Mouse (Mus musculus): ENCODE results near the gene Igfbpl1.

Igfbpl1 gene

DNA sequence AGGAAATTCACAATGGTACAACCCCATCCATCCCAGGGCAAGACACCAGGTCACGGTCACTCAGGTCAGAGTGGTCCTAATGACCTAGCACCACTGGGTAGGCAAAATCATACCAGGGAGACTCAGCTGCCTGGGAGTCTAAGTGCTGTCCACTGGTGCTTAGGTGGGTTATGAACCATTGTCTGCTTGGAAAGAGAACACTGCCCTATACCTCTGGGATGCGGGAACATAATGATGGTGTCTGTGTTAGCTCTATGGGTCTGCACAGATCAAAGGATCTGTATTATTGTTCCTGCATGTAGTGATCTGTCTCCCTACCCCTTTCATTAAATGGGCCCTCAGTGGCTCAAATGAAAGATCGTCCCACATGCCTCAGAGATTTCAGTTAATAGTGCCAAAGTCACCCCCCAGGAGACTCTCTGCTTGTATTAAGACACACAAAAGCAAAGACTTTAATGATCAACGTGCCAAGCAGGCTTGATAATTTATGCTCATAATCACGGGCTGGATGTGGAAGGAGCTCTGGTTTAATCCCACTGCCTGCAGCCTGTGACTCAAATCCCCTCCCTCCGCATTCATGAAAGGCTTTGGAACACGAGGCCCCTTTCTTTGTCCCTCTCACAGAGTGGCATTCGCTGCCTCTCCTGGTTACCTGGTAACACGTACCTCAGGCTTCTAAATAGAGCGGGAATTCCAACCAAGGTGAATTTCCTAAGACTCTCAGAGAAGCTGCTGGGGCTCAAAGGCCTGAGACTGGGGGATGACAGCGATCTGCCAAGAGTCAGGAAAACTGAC, 3.7 kb downstream of the Igfbpl1 start:
- no peak for DNase-seq (ENCODE audit: low spot score)

DNA sequence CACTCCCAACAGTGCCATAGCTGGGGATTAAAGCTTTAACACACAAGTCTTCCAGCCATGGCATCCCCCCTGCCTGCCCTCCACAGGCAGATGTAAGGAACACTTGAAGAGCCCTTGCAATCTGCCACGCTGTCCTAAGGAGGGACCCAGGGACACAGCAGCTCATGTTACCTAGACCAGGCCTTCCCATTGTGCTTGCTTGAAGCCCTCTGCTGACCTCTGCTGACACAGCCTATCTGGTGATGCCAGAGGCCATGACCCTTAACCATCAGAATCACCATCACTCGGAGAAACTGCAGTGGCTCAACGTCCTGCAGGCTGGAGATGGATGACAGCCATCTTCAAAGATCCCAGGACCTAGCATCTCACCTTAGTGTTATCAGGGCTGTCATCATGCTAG, 4.7 kb downstream of the Igfbpl1 start:
- DNase-seq (ENCODE audit: low spot score) = no peak

GRCm38 (mm10) chr4:45820074-45820830, 6.5 kb downstream of the Igfbpl1 start:
- no peak for DNase-seq (ENCODE audit: low spot score)

DNA sequence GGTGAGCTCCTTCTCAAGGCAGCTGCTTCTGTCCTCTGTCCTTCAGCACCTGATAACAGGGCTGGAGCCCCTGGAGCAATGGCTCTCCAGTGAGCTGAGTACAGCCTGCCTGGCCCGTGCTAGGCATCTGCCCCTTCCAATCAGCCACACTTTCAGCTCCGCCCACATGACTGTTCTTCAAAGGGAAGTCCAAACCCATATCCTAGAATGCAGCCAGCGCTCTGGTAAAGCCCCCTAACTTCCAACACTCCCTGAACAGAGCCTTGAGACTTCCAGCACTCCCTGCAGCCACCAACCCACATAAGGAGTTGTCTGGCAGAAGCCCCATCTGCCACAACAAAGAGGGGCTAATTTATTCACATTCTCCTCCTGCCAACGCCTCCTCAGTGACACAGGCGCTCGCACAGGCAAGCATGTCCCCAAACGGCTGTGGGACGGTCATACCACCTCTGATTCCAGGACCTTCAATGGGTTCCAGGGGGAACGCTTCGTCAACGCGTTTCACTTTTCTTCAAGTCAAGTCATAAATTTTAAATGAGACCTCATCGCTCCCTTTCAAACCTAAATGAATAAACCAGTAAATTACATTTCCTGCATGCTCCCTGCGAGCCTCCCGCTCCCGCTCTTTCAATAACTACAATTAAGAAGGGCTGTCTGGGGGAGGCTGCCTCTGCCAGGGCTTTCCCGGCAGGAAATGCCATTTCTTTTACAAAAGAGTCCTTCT, 7.4 kb downstream of the Igfbpl1 start:
- DNase-seq (ENCODE audit: low spot score) = no peak

GRCm38 (mm10) chr4:45818814-45819207, 7.9 kb downstream of the Igfbpl1 start:
- DNase-seq (ENCODE audit: low spot score) = no peak

DNA sequence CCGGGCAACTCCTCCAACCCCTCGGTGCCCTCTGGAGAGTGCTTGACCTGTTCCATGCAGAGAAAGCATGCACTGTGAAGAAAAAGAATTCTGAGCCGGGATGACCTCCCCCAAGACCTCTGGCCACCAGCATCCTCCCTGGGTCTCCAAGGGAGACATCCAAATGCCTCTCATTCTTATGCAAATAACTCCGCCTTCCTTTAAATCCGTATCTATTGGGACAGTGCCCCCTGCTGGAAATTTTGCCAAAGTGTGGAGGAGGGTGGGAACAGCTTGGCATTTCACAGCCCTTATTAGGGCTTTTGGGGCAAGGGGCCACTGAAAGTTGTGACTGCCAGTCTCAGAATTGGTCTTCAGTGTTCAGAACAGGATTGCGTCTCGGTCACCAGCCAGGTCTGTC, 11.2 kb downstream of the Igfbpl1 start:
- no peak for DNase-seq (ENCODE audit: low spot score)

GRCm38 (mm10) chr4:45811250-45811649, 15.5 kb downstream of the Igfbpl1 start:
- DNase-seq (ENCODE audit: low spot score) = no peak

- no peak for DNase-seq (ENCODE audit: low spot score)
Measured at GRCm38 (mm10) chr4:45808034-45808433, 18.7 kb downstream of the Igfbpl1 start.

DNA sequence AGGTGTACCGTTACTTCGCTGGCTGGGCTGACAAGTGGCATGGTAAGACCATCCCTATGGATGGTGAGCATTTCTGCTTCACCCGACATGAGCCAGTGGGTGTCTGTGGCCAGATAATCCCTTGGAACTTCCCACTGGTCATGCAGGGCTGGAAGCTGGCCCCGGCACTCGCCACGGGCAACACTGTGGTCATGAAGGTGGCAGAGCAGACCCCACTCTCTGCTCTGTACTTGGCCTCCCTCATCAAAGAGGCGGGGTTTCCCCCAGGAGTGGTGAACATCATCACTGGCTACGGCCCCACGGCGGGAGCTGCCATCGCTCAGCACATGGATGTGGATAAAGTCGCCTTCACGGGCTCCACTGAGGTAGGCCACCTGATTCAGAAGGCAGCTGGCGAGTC, 23.8 kb downstream of the Igfbpl1 start:
- no peak for DNase-seq (ENCODE audit: low spot score)

DNA sequence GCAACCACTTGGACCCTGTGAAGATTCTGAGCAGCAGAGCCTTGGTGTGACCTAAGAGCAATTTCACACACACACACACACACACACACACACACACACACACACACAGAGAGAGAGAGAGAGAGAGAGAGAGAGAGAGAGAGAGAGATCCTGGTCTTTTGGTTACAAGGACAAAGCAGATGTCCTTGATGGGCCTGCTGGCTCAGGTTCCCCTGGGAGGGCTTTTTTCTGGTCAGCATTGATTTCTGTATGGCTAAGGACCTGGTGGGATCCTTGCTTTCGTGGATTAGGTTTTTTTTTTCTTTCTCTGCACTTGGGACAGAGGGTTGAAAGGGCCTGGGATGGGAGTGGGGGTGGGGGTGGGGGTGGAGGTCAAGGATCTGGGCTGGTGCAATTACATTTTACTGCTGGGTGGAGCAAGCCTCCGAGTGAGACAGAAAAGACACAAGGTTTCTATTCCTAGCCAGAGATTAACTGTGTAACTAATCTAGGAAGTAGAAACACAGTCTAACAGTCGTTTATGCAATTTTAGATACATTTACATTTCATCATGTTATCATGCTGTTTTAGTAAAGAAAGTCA, 26.7 kb downstream of the Igfbpl1 start:
- no peak for DNase-seq (ENCODE audit: low spot score)

GRCm38 (mm10) chr4:45798964-45799363, 27.8 kb downstream of the Igfbpl1 start, which contains the start of gene Aldh1b1:
Gene Aldh1b1, plus strand, starts transcription at chr4:45799022.
- peak; percentile 39 for DNase-seq (ENCODE audit: low spot score)

DNA sequence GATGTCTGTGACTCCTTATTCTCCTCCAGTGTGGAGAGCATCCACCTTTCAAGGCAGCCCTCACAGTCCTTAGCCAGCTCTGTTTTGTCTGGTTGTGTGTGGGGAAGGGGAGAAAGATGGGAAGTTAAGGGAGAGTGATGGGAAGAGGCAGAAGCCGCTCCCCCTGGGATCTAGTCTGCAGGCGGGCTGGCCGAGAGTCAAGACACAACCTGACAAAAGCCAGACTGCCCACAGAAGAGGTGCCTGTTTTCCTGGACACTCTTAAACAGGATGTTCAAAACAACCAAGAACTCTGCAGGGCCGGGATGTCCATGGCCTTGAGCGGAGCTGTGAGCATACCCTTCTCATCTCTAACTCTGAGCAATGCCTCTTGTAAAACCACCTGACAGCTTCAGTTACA, 30.0 kb downstream of the Igfbpl1 start:
- DNase-seq (ENCODE audit: low spot score) = no peak

DNA sequence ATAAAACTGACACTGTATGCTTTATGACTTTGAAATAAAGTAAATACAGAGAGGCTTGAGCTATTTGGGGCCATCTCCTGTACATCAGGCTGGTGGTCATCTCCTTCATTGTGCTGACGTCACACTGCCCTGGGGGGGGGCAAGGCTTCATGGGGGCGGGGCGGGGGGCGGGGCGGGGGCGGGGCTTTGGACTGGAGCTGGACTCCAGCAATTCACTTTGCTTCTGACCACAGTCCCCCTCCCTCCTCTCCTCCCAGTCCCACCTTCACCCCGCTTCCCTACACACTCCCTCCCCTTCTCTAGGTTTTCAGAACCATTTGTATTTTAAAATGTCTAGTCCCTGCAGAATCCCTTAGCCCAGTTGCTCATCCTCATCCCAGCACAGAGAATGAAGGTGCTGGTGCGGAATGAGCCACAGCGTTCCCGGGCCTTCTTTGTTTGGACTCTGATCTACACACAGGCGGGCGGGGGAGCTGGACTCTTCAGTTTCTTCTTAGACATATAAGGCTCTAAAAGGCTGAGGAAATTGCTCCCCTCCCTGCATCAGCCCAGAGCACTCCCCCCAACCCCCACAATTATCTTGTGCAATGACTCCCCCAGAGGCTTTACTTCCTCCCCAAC, 31.4 kb downstream of the Igfbpl1 start:
- no peak for DNase-seq (ENCODE audit: low spot score)

GRCm38 (mm10) chr4:45790018-45790417, 36.7 kb downstream of the Igfbpl1 start:
- DNase-seq (ENCODE audit: low spot score) = no peak

- peak; percentile 39 for DNase-seq (ENCODE audit: low spot score)
Measured at GRCm38 (mm10) chr4:45789263-45789958, 37.3 kb downstream of the Igfbpl1 start.

DNA sequence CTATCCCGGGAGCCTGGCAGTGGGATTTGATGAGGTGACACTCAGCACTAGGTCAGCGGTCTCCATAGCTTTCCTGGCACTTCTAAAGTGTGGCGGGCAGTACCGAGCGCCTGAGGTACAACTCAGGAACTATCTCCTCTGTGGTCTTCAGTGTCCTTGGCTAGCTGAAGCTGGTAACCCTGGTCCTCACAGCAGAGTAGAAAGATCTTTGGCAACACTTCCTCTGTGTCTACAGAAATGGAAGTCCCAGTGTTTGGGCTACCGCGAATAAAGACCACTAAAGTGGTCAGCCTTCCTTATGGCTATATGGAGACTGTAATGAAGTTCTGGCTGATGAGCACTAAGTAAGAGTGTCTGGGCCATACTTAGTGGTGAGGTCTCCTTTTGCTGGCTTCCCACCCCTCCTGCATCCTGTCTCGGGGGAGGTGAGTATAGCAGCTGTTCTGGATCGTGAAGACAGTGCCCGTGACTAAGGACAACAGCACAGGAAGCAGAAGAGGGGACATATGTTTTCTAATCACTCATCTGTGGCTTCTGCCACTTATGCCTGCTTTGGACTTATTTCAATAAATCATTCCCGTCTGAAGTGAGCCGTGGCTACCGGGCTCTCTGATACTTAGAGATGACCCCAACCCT, 38.2 kb downstream of the Igfbpl1 start:
- DNase-seq (ENCODE audit: low spot score) = no peak

DNA sequence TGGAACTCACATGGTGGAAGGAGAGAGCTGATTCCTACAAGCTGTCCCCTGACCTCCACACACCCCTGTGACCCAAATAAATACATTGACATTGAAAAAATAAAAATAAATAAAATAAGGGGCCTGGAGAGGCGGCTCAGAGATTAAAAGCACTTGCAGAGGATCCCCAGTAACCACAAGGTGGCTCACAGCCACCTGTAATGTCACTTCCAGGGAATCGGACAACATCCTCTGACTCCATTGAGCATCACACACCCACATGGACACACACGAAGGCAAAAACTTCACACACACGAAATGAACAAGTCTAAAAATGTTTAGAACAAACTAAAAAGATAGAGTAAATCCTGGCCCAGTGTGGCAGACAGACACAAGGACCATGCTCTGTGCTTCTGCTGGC, 40.0 kb downstream of the Igfbpl1 start:
- DNase-seq (ENCODE audit: low spot score) = no peak

- DNase-seq (ENCODE audit: low spot score) = no peak
Measured at GRCm38 (mm10) chr4:45785959-45786358, 40.8 kb downstream of the Igfbpl1 start.

DNA sequence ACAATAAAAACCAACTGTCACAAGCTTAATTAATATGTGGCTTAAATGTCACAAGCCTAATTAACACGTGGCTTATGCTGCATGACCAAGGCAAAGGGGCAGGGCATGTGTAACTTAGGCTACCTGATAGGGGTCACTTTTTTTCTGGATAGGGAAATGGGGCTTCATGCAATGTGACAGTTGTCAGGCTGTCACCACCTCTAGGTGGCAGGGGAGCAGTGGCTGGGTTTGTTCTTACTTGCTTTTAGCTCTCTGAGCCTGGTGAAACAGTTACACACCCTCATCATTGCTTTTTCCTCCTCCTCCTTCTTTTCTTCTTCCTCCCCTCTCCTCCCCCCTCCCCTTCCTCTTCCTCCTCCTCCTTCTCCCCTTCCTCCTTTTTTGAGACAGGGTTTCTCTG, 43.1 kb downstream of the Igfbpl1 start:
- no peak for DNase-seq (ENCODE audit: low spot score)

DNA sequence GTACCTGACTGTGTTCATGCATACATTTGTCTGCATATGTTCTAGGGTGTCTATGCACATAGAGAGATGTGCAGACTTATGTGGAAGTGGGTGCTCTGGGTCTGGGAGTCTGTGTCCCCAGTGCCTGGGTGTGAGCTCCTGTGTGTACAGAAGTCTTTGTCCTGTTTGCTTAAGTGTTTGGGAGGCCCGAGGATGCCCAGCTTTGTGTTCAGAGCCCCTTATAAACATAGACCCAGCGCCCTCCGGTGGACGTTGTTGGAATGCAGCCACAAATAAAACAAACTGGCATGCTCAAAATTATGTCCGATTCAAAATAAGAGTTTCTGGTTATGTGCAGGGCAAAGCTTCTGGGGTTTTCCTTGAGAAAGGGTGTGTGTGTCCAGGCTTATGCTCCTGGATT, 55.1 kb downstream of the Igfbpl1 start:
- no peak for DNase-seq (ENCODE audit: low spot score)

DNA sequence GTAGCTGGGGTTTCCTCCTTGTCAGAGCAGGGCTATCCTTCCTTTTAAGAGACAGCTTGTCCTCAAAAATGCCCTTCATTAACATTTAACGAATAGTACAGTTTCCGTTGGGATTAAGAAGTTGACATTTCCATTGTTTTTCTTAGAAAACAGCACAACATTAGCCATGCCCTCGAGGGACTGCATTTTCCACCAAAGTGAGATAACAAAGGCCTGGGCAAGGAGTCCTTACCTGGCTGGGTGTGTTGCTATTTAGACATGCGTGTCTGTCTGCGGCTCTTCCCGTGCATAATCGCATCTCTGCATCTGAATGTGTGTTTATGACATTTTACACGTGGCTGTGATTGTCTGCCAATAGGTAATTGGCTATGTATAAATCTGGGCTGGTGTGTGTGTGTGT, 55.5 kb downstream of the Igfbpl1 start:
- no peak for DNase-seq (ENCODE audit: low spot score)
